Mouse (Mus musculus) small intestine, adult 10 weeks (tissue): ENCODE measurements around the gene Aktip. TPM values are rescaled to one million over a fixed set of nuclear protein-coding genes. Genes with fewer than 3 reads are reported as not detected.

Source experiments
- polyA plus RNA-seq: library from polyadenylated mRNA; stranded (reverse); fragments of 350-450 nt; fragmentation: Illumina TruSeq; extraction: RNeasy Lipid Tissue Mini Kit (QIAGEN cat#74804); gene quantifications from one replicate; pipeline ENCODE4 v1.2.3, GENCODE M21; 2014; ENCODE audit warnings: low replicate concordance

Gene Aktip
- polyA plus RNA-seq: 67.9 TPM

GRCm38 (mm10) chr8:91199876-91200275, at the start of gene Aktip:
Gene Aktip, minus strand, starts transcription at chr8:91199976.

GRCm38 (mm10) chr8:91069834-91070233, 129.9 kb downstream of the Aktip start, which contains the start of gene Rbl2:
Gene Rbl2, plus strand, starts transcription at chr8:91070057.

Other genes with a start within 250 kb of the Aktip start
- gene Rbl2, start 129.9 kb downstream of the Aktip start, polyA plus RNA-seq: 51.0 TPM
- gene Rpgrip1l, start 113.3 kb upstream of the Aktip start, polyA plus RNA-seq: 4.7 TPM
- gene Fto, start 113.5 kb upstream of the Aktip start, polyA plus RNA-seq: 13.4 TPM